12 mouse cellular contexts compared by ENCODE assay signal in genomic region chr13:45165159-45165558, GRCm38 (mm10).
A peak's percentile ranks its signal among the peaks of the same experiment; 100 is the strongest.
DNase-seq lines count a peak whose midpoint lies in the region; ATAC-seq and TF ChIP-seq lines count a peak whose summit lies in the region.
"Had no signal": no experiment of that assay in that cellular context is flagged by ENCODE, and none has a peak within 500 bp of the region (broad histone marks: within the 10 kb centered on the region; RNA-seq: fewer than 3 reads in every experiment).

No protein-coding gene starts in this region.

- H3K4me3 ChIP-seq in layer of hippocampus, adult 2 months = no peak overlapping the region
- H3K4me3 ChIP-seq: embryonic facial prominence, embryonic 13.5 days; hindbrain, embryonic 10.5 days; midbrain, embryonic 10.5 days had no signal

- peak; percentile 58 for TF ChIP-seq CTCF in layer of hippocampus, adult 2 months (conservative IDR thresholded peaks at IDR 0.05)
- peak; percentile 37; the same call in 1 of the 2 replicates for TF ChIP-seq CTCF in brain, embryonic 14.5 days (IDR thresholded peaks at IDR 0.05; ENCODE audit: borderline replicate concordance, extremely low read depth, insufficient read depth, insufficient read length)

- TF ChIP-seq POLR2A in brain, embryonic 14.5 days (IDR thresholded peaks at IDR 0.05; ENCODE audit: borderline replicate concordance, extremely low read depth, insufficient read depth, insufficient read length, poor library complexity, severe bottlenecking) = no peak

- DNase-seq in adrenal gland, postnatal 14 days = peak; percentile 22
- no peak for DNase-seq in adrenal gland, adult 18-20 months (ENCODE audit: low spot score in 2 of 2)
- DNase-seq in layer of hippocampus, adult 2 months (ENCODE audit: low spot score in 2 of 2) = no peak
- DNase-seq in layer of hippocampus, adult 18-20 months (ENCODE audit: low spot score in 2 of 2) = no peak
- DNase-seq in 3T3-L1 (ENCODE audit: low read depth, low spot score) = peak; percentile 1
- no peak for DNase-seq in brain, embryonic 14.5 days (ENCODE audit: low read depth)
- DNase-seq in layer of hippocampus, adult 11-12 months (ENCODE audit: low spot score) = no peak
- DNase-seq: adrenal gland, postnatal 25 days had no signal

- ATAC-seq in megakaryocyte, adult 5-6 weeks (ENCODE audit: poor library complexity, severe bottlenecking) = no peak

- H3K27ac ChIP-seq in layer of hippocampus, adult 2 months = no peak overlapping the region
- H3K27ac ChIP-seq: embryonic facial prominence, embryonic 13.5 days; hindbrain, embryonic 10.5 days; midbrain, embryonic 10.5 days had no signal

Comparison
In these comparisons a context has a peak if more than half of its experiments do, and no peak if none do; other contexts are left out.
1. DNase-seq: peak in adrenal gland, postnatal 14 days (single experiment) and 3T3-L1 (single experiment); none in adrenal gland, adult 18-20 months (0 of 2), layer of hippocampus, adult 2 months (0 of 2), layer of hippocampus, adult 18-20 months (0 of 2), brain, embryonic 14.5 days (single experiment) and layer of hippocampus, adult 11-12 months (single experiment).